Mouse (Mus musculus) lung, postnatal 0 days (tissue): ENCODE results near the gene Atrip. TPM values are rescaled to one million over a fixed set of nuclear protein-coding genes. Genes with fewer than 3 reads are reported as not detected.

Experiments
- ATAC-seq: fragments of 200-750 bp; cut with Nextera tagmentation; 2 replicates; pipeline ENCODE4 v1.8.0; 2017; ENCODE audit warnings: moderate library complexity
- DNase-seq: peaks from one replicate; pipeline ENCODE4 v3.0.0-alpha.2; 2016; ENCODE audit warnings: low spot score
- H3K27ac ChIP-seq: fragments of 300-500 bp; sonication (generic); 2 replicates; pipeline ENCODE4 v1.5.1; 2014; ENCODE audit warnings: antibody characterized with exemption, mild to moderate bottlenecking, low read length, mixed read lengths
- H3K27me3 ChIP-seq: fragments of 300-500 bp; sonication (generic); replicated peaks from 2 replicates; pipeline ENCODE4 v1.6.1; 2014; ENCODE audit warnings: low read length, mixed read lengths; ENCODE audit not compliant: insufficient read depth
- H3K36me3 ChIP-seq: fragments of 300-500 bp; sonication (generic); 2 replicates; pipeline ENCODE4 v1.6.1; 2014; ENCODE audit warnings: low read length, mixed read lengths; ENCODE audit not compliant: insufficient read depth
- H3K4me1 ChIP-seq: fragments of 300-500 bp; sonication (generic); 2 replicates; pipeline ENCODE4 v1.6.1; 2014; ENCODE audit warnings: antibody characterized with exemption, low read depth, low read length, mixed read lengths; ENCODE audit not compliant: insufficient read depth
- H3K4me2 ChIP-seq: fragments of 300-500 bp; sonication (generic); replicated peaks from 2 replicates; pipeline ENCODE4 v1.6.1; 2014; ENCODE audit warnings: low read depth, mild to moderate bottlenecking, low read length, moderate library complexity, mixed read lengths
- H3K4me3 ChIP-seq: fragments of 300-500 bp; sonication (generic); 2 replicates; pipeline ENCODE4 v1.5.1; 2014; ENCODE audit warnings: low read depth, low read length
- H3K9ac ChIP-seq: fragments of 300-500 bp; sonication (generic); replicated peaks from 2 replicates; pipeline ENCODE4 v1.6.1; 2014; ENCODE audit warnings: low read depth, mild to moderate bottlenecking
- H3K9me3 ChIP-seq: fragments of 300-500 bp; sonication (generic); 2 replicates; pipeline ENCODE4 v1.6.1; 2016; ENCODE audit warnings: low read length, mixed read lengths
- CTCF ChIP-seq: IDR thresholded peaks from 2 replicates; pipeline ENCODE4 v1.5.1; 2016; ENCODE audit warnings: antibody characterized with exemption, mild to moderate bottlenecking
- EP300 ChIP-seq: IDR thresholded peaks from 2 replicates; pipeline ENCODE4 v1.6.1; 2016; ENCODE audit warnings: antibody characterized with exemption, mild to moderate bottlenecking, control low read depth
- WGBS: fragments of 180-500 bp; shearing (Covaris S2); extraction: QIAGEN DNeasy Blood & Tissue Kit; methylation state at CpG from one replicate; pipeline ENCODE4 v1.1.7; 2014; 5-methylcytosine and 5-hydroxymethylcytosine counted together
- polyA plus RNA-seq: library from polyadenylated mRNA; unstranded; fragments of >200 nt; fragmentation: Nextera tagmentation; extraction: Ambion mirVana; gene quantifications from 2 replicates; pipeline ENCODE4 v1.2.1, GENCODE M21; 2015

Atrip gene
- 11.4 and 12.6 TPM in 2 replicates for polyA plus RNA-seq

DNA sequence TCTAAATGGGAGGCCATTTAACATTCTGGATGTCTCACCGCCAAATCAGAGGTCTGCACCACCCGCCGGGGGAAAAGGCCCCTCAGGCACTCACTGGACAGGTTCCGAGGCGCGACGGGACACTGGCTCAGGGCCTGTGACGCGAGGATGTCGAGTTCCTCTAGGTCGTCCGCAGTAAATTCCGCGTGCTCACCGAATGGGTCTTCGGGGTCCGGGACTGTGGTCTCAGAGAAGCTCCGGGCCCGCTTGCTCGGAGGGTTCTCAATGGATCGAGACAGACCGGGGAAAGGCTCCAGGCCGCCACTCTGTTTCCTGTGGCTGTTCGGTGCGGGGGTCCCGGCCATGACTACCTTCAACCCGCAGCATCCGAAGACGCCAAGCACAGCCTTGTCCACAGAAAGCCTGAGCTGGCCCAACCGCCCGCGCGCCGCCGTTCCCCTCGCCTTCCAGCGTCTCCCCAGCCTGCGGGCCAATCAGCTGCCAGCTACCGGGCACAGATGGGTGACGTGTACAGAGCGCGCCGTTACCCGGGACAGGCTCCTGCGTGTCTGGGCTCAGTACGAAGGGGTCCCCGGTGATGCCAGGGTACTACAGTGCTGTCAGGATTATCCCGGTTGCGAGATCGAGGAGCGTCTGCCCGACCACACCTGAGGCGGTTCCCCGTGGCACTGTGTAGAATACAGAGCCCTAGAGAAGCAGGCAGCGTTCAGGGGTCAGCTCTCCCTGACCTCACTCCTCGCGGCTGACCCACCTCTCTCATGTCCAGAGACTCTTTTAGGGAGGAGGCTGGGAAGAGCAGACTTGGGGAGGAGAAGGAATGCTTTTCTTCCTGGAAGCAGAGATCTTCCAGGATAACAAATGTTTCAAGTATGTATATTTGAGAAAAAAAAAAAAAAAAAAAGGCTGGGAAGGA is at the start of gene Atrip:
Gene Atrip (minus strand): TSS at position 464 of the 913 bp plus-strand sequence.
- peak within 1 kb of the TSS; percentile 71 for H3K4me2 ChIP-seq
- H3K27ac ChIP-seq, result peak within 1 kb of the TSS; percentile 79
- no peaks in the 10 kb centered on the region for H3K9me3 ChIP-seq
- peak; percentile 100 for ATAC-seq
- no peaks in the 10 kb centered on the region for H3K27me3 ChIP-seq
- peak within 1 kb of the TSS; percentile 80 for H3K9ac ChIP-seq
- H3K36me3 ChIP-seq, result peaks cover 4% of the 10 kb centered on the region
- under 1% methylated on average over 57 of the region's 57 CpGs for WGBS
- TF ChIP-seq CTCF, result no peak
- TF ChIP-seq EP300, result no peak
- DNase-seq, result peak; percentile 95
- peak within 1 kb of the TSS; percentile 71 for H3K4me3 ChIP-seq
- H3K4me1 ChIP-seq, result peaks cover 8% of the 10 kb centered on the region; the same call in 1 of the 2 replicates

DNA sequence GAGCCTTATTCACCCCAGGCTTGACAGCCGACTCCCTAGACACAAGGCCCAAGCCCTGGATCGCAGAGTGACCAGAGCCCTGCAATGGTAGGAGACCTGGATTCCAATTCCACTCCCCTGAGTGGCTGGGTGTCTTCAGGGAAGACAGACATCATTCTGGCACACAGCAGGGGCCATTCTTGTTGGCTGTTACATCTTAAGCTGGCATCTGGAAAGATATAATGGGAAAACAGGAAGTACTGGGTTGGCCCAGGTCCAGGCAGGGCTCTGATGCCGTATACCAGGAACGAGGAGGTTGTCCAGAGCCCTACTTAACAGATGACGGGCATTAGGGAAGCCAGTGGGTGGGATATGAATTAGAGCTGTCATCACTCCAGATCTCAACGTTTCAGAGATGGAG is 49.3 kb upstream of the Atrip start:
- ATAC-seq, result peak; percentile 22; the same call in 1 of the 2 replicates
- peak; percentile 25 for DNase-seq

GRCm38 (mm10) chr9:109122553-109123085 is 48.7 kb upstream of the Atrip start:
- 35% methylated on average over 2 of the region's 2 CpGs for WGBS
- Histone ChIP-seq H3K4me2 (no peak overlapping the region), H3K4me3 (no peak overlapping the region), H3K36me3 (0 out of 2 replicates have a peak, but pooled peaks cover 4% of the 10 kb centered on the region), H3K9ac (no peak overlapping the region), H3K27me3 (no peaks in the 10 kb centered on the region), H3K4me1 (no peaks in the 10 kb centered on the region), H3K27ac (no peak overlapping the region), H3K9me3 (no peaks in the 10 kb centered on the region)
- TF ChIP-seq CTCF, result peak; percentile 78
- TF ChIP-seq EP300, result no peak
- ATAC-seq (no peak), DNase-seq (peak; percentile 54)

More for the DNA sequence above, 49.3 kb upstream of the Atrip start:
- no peaks in the 10 kb centered on the region for H3K9me3 ChIP-seq
- H3K4me1 ChIP-seq, result no peaks in the 10 kb centered on the region
- no peak overlapping the region for H3K27ac ChIP-seq
- no peak overlapping the region for H3K9ac ChIP-seq
- no peak overlapping the region for H3K4me2 ChIP-seq
- H3K36me3 ChIP-seq, result 0 out of 2 replicates have a peak, but pooled peaks cover 2% of the 10 kb centered on the region
- 30% methylated on average over 6 of the region's 6 CpGs for WGBS
- H3K4me3 ChIP-seq, result no peak overlapping the region
- no peaks in the 10 kb centered on the region for H3K27me3 ChIP-seq
- TF ChIP-seq CTCF (no peak), EP300 (no peak)

GRCm38 (mm10) chr9:109120956-109121355 is 47.0 kb upstream of the Atrip start:
- TF ChIP-seq CTCF, result no peak
- no peak for TF ChIP-seq EP300
- no peaks in the 10 kb centered on the region for H3K9me3 ChIP-seq
- no peaks in the 10 kb centered on the region for H3K27me3 ChIP-seq
- no peak overlapping the region for H3K4me3 ChIP-seq
- no peak overlapping the region for H3K9ac ChIP-seq
- no peak overlapping the region for H3K4me2 ChIP-seq
- 81% methylated on average over 6 of the region's 6 CpGs for WGBS
- H3K4me1 ChIP-seq, result no peaks in the 10 kb centered on the region
- DNase-seq (no peak), ATAC-seq (no peak)
- no peak overlapping the region for H3K27ac ChIP-seq
- H3K36me3 ChIP-seq, result 0 out of 2 replicates have a peak, but pooled peaks cover 4% of the 10 kb centered on the region

GRCm38 (mm10) chr9:109119571-109119970 is 45.6 kb upstream of the Atrip start:
- no peak overlapping the region for H3K27ac ChIP-seq
- H3K4me2 ChIP-seq, result no peak overlapping the region
- no peak for DNase-seq
- 77% methylated on average over 9 of the region's 9 CpGs for WGBS
- peak; percentile 16; the same call in 1 of the 2 replicates for ATAC-seq
- H3K9me3 ChIP-seq, result no peaks in the 10 kb centered on the region
- no peaks in the 10 kb centered on the region for H3K27me3 ChIP-seq
- no peaks in the 10 kb centered on the region for H3K4me1 ChIP-seq
- H3K36me3 ChIP-seq, result 0 out of 2 replicates have a peak, but pooled peaks cover 4% of the 10 kb centered on the region
- no peak overlapping the region for H3K4me3 ChIP-seq
- no peak overlapping the region for H3K9ac ChIP-seq
- TF ChIP-seq EP300, result no peak
- TF ChIP-seq CTCF, result no peak

DNA sequence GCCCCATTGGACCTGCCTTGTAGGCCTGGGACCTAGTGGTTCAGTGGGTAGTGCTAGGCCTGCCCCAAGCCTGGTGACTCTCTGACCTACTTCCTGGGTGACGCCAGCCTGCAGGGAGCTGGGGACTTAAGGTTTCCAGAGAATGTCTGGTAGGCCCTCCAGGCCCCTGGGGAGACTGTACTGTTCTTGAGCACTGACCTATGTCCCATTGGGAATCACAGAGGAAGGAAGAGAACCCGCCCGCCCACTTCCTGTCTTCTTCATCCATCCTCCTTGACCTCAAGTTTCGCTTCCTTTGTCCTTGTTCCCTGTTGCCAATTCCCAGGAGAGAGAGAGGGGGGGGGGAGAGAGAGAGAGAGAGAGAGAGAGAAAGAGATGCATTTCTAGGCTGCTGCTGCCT is 44.2 kb upstream of the Atrip start:
- TF ChIP-seq CTCF (no peak), EP300 (no peak)
- Histone ChIP-seq H3K36me3 (peaks cover 9% of the 10 kb centered on the region; the same call in 1 of the 2 replicates), H3K4me1 (no peaks in the 10 kb centered on the region), H3K27ac (peak overlapping the region; percentile 27), H3K27me3 (no peaks in the 10 kb centered on the region), H3K9me3 (no peaks in the 10 kb centered on the region), H3K4me2 (no peak overlapping the region), H3K9ac (no peak overlapping the region), H3K4me3 (no peak overlapping the region)
- WGBS, result 68% methylated on average over 4 of the region's 4 CpGs
- peak; percentile 58 for ATAC-seq
- peak; percentile 59 for DNase-seq
